Mouse (Mus musculus) myocyte (in vitro differentiated cells): ENCODE data around the gene Bhmt2.

Experiments
- E2F4 ChIP-seq: IDR thresholded peaks from one replicate; pipeline ENCODE4 v1.6.1; 2011; ENCODE audit warnings: mild to moderate bottlenecking, control low read depth, moderate library complexity; ENCODE audit not compliant: insufficient read depth
- MAX ChIP-seq: IDR thresholded peaks from one replicate; pipeline ENCODE4 v1.6.1; 2011; ENCODE audit warnings: low read depth, mild to moderate bottlenecking, control low read depth
- MYOG ChIP-seq, 3 experiments: IDR thresholded peaks; one replicate each; pipeline ENCODE4 v1.6.1; 2011; ENCODE audit warnings: control low read depth in 2 of 3, low read depth in 2 of 3, mild to moderate bottlenecking in 2 of 3; ENCODE audit not compliant: insufficient read length in 2 of 3, control insufficient read depth in 1 of 3, insufficient read depth in 1 of 3
- POLR2A ChIP-seq: IDR thresholded peaks from one replicate; pipeline ENCODE4 v1.6.1; 2011; ENCODE audit warnings: low read depth, mild to moderate bottlenecking, control low read depth, moderate library complexity; ENCODE audit not compliant: insufficient read length
- POLR2AphosphoS2 ChIP-seq: IDR thresholded peaks from one replicate; pipeline ENCODE4 v1.6.1; 2011; ENCODE audit warnings: low read depth, control low read depth; ENCODE audit not compliant: insufficient read length
- SRF ChIP-seq: IDR thresholded peaks from one replicate; pipeline ENCODE4 v1.6.1; 2011; ENCODE audit warnings: low read depth; ENCODE audit not compliant: control insufficient read depth, insufficient read length
- TCF12 ChIP-seq: IDR thresholded peaks from one replicate; pipeline ENCODE4 v1.6.1; 2011; ENCODE audit warnings: mild to moderate bottlenecking, control low read depth; ENCODE audit not compliant: poor library complexity, insufficient read depth, severe bottlenecking
- TCF3 ChIP-seq: IDR thresholded peaks from one replicate; pipeline ENCODE4 v1.6.1; 2011; ENCODE audit warnings: low read depth, control low read depth; ENCODE audit not compliant: insufficient read length
- USF1 ChIP-seq: IDR thresholded peaks from one replicate; pipeline ENCODE4 v1.6.1; 2011; ENCODE audit warnings: low read depth, mild to moderate bottlenecking, control low read depth, moderate library complexity

GRCm38 (mm10) chr13:93608476-93608875, 65.6 kb downstream of the Bhmt2 start:
- TF ChIP-seq TCF12: no peak
- TF ChIP-seq POLR2A: no peak
- TF ChIP-seq USF1: no peak
- TF ChIP-seq MYOG (IDR thresholded peaks at IDR 0.05; ENCODE audit: control insufficient read depth in 1 of 3, insufficient read depth in 1 of 3, insufficient read length in 2 of 3, low read depth in 2 of 3): no peak
- no peak for TF ChIP-seq E2F4
- no peak for TF ChIP-seq MAX
- no peak for TF ChIP-seq TCF3
- no peak for TF ChIP-seq SRF
- no peak for TF ChIP-seq POLR2AphosphoS2
